Mouse (Mus musculus): Measurements from ENCODE around the gene Olfr543. TPM values are rescaled to one million over a fixed set of nuclear protein-coding genes. Genes with fewer than 3 reads are reported as not detected.
"Not testable (repeated sequence)": the region's sequence is repeated elsewhere in the genome, so short reads cannot be mapped to it uniquely, and the experiment has no call there.

Olfr543 gene
- total and polyA plus RNA-seq, 3 experiments = 0.27 TPM; not detected in 2

DNA sequence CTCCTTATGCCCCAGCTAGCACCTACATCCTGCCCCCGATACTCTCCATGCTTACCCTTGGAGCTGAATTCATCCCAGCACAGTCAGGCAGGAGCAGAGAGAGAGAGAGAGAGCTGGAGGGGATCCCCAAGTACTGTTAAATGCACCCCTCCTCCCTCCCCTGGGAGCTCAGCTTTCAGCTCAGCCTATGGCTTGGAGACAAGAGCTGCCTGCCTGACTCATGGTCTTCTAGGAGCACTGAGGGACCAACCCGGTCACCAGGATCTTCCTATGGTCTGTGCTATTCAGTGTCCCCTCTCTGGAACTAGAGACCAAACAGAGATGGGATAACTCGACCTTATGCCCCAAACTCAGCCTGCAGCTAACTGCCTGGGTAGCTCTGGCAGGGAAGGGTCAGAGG, 18.0 kb upstream of the Olfr543 start, which contains the start of gene Olfr545:
Gene Olfr545 (minus strand): TSS at position 101 of the 400 bp plus-strand sequence.
- H3K4me3 ChIP-seq (ENCODE audit: low read depth, low read length) = no peak within 1 kb of the TSS
- H3K4me1 ChIP-seq (ENCODE audit: insufficient read depth, low read depth, low read length) = no peaks in the 10 kb centered on the region
- H3K27me3 ChIP-seq (ENCODE audit: insufficient read depth, low read length) = peaks cover 33% of the 10 kb centered on the region
- TF ChIP-seq CTCF (IDR thresholded peaks at IDR 0.05; ENCODE audit: low read depth, low read length) (no peak), TAL1 (conservative IDR thresholded peaks at IDR 0.05; ENCODE audit: low read depth, low read length) (no peak)
- ATAC-seq (ENCODE audit: extremely low read depth, insufficient number of reproducible peaks, low FRiP score, poor library complexity, severe bottlenecking) (no peak), DNase-seq (ENCODE audit: low spot score) (no peak)
- no peaks in the 10 kb centered on the region for H3K36me3 ChIP-seq (replicated peaks)
- no peaks in the 10 kb centered on the region for H3K9me3 ChIP-seq (replicated peaks)

GRCm38 (mm10) chr7:102494416-102494815, 12.9 kb upstream of the Olfr543 start:
- ATAC-seq (ENCODE audit: extremely low read depth, insufficient number of reproducible peaks, low FRiP score, poor library complexity, severe bottlenecking); H3K9me3 ChIP-seq (replicated peaks): not testable (repeated sequence)
- peaks cover 14% of the 10 kb centered on the region for H3K27me3 ChIP-seq (ENCODE audit: insufficient read depth, low read length)

DNA sequence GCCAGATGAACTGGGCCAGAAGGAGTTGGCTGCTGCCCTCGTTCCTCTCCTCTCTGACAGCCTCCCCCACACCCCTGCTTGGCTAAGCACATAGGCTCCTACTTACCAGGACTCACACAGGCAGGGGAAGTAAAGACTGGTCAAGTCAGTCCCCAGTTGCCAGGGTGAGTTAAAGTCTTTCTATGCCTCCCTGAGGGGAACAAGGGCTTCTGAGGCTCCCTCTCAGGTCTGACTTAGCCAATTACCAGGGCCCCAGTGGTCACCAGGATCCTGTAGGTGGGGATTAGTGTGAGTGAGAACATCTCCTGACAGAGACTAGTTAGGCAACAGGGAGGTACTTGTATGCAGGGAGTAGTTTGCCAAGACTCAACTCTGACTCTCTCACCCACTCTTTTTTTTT, 6.7 kb upstream of the Olfr543 start, which contains the start of gene Olfr544:
Gene Olfr544 (minus strand): TSS at position 153 of the 400 bp plus-strand sequence.
- Histone ChIP-seq H3K4me1 (ENCODE audit: insufficient read depth, low read depth, low read length) (peaks cover 43% of the 10 kb centered on the region), H3K27me3 (ENCODE audit: insufficient read depth, low read length) (peaks cover 10% of the 10 kb centered on the region), H3K9me3 (replicated peaks) (no peaks in the 10 kb centered on the region), H3K4me3 (ENCODE audit: low read depth, low read length) (no peak within 1 kb of the TSS), H3K36me3 (replicated peaks) (no peaks in the 10 kb centered on the region)
- no peak for ATAC-seq (ENCODE audit: extremely low read depth, insufficient number of reproducible peaks, low FRiP score, poor library complexity, severe bottlenecking)
- no peak for DNase-seq (ENCODE audit: low spot score)
- no peak for TF ChIP-seq CTCF (IDR thresholded peaks at IDR 0.05; ENCODE audit: low read depth, low read length)
- no peak for TF ChIP-seq GATA2 (IDR thresholded peaks at IDR 0.05; ENCODE audit: borderline replicate concordance, low read depth, low read length)
- TF ChIP-seq GATA1 (IDR thresholded peaks at IDR 0.05; ENCODE audit: borderline replicate concordance, low read length) = no peak
- no peak for TF ChIP-seq TAL1 (conservative IDR thresholded peaks at IDR 0.05; ENCODE audit: low read depth, low read length)
- TF ChIP-seq POLR2AphosphoS5 (IDR thresholded peaks at IDR 0.05; ENCODE audit: insufficient replicate concordance, low read depth, low read length) = no peak

More at GRCm38 (mm10) chr7:102494416-102494815, 12.9 kb upstream of the Olfr543 start:
- H3K4me3 ChIP-seq (ENCODE audit: low read depth, low read length); H3K4me1 ChIP-seq (ENCODE audit: insufficient read depth, low read depth, low read length); H3K36me3 ChIP-seq (replicated peaks); DNase-seq (ENCODE audit: low spot score): not testable (repeated sequence)

DNA sequence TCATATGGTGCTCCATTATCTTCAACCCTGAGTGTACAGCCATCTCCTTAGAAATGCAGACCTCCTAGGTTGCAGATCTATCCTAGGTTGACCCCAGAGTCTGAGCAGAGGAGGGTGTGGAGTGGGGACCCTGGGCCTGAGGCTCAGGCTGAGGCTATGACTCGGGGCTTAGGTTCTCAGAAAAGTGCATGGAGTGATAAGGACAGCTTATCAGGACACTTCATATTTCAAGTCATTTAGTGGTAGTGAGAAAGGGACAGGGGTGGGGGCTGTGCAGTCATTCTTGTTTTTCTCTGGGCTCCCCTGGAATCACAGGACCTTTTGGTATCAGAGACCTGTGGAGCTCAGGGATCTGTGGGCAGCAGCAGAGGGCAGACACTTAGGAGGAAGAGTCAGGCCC, 4.6 kb upstream of the Olfr543 start:
- H3K4me3 ChIP-seq (ENCODE audit: low read depth, low read length) = no peak overlapping the region; the same call in 1 of the 2 replicates
- no peak for TF ChIP-seq CTCF (IDR thresholded peaks at IDR 0.05; ENCODE audit: low read depth, low read length)
- TF ChIP-seq TAL1 (conservative IDR thresholded peaks at IDR 0.05; ENCODE audit: low read depth, low read length) = no peak; the same call in 1 of the 2 replicates
- TF ChIP-seq POLR2AphosphoS5 (IDR thresholded peaks at IDR 0.05; ENCODE audit: insufficient replicate concordance, low read depth, low read length) = no peak
- no peak for TF ChIP-seq GATA1 (IDR thresholded peaks at IDR 0.05; ENCODE audit: borderline replicate concordance, low read length)
- no peak for TF ChIP-seq GATA2 (IDR thresholded peaks at IDR 0.05; ENCODE audit: borderline replicate concordance, low read depth, low read length)
- no peak for DNase-seq (ENCODE audit: low spot score)
- H3K9me3 ChIP-seq (replicated peaks) = no peaks in the 10 kb centered on the region
- peaks cover 46% of the 10 kb centered on the region for H3K4me1 ChIP-seq (ENCODE audit: insufficient read depth, low read depth, low read length)
- no peaks in the 10 kb centered on the region for H3K36me3 ChIP-seq (replicated peaks)
- ATAC-seq (ENCODE audit: extremely low read depth, insufficient number of reproducible peaks, low FRiP score, poor library complexity, severe bottlenecking) = peak; percentile 54
- H3K27me3 ChIP-seq (ENCODE audit: insufficient read depth, low read length) = peaks cover 14% of the 10 kb centered on the region

DNA sequence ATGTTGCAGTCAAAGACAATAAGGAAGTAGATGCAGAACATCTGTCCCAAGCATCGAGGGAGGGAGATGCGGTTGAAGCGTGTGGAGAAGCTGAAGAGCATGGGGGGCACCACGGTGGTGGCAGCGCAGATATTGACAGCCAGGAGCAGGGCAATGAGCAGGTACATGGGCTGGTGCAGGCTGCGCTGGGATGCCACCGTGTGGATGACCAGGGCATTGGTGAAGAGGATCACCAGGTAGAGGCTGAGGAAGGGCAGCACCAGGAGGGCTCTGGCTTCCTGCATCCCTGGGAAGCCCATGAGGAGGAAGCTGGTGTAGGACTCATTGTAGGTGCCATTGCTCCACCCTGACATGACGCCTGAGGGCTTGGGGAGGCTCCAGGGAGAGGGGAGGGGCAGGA, 3.3 kb upstream of the Olfr543 start:
- H3K9me3 ChIP-seq (replicated peaks); ATAC-seq (ENCODE audit: extremely low read depth, insufficient number of reproducible peaks, low FRiP score, poor library complexity, severe bottlenecking): not testable (repeated sequence)
- peaks cover 50% of the 10 kb centered on the region for H3K4me1 ChIP-seq (ENCODE audit: insufficient read depth, low read depth, low read length)

DNA sequence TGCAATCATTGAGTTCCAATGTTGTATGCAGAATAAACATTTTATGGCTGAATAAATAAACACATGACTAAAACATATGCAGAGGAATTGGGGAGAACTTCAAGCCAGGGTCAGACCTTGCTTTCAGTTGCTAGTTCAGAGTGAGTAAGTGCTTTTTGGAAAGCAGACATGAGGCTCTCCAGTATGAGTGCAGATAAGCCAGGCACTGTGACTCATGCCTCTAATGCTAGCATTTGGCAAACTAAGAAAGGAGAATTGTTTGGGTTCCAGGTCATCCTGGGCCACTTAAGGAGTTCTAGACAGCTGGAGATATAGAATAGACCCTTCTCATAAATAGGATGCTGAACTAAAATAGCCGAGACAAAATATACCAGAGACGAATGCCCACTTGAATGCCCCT, 2.2 kb upstream of the Olfr543 start:
- H3K4me3 ChIP-seq (ENCODE audit: low read depth, low read length) = no peak overlapping the region
- DNase-seq (ENCODE audit: low spot score) (no peak), ATAC-seq (ENCODE audit: extremely low read depth, insufficient number of reproducible peaks, low FRiP score, poor library complexity, severe bottlenecking) (no peak)
- H3K9me3 ChIP-seq (replicated peaks) = no peaks in the 10 kb centered on the region
- peaks cover 13% of the 10 kb centered on the region for H3K27me3 ChIP-seq (ENCODE audit: insufficient read depth, low read length)
- peaks cover 54% of the 10 kb centered on the region for H3K4me1 ChIP-seq (ENCODE audit: insufficient read depth, low read depth, low read length)
- no peak for TF ChIP-seq TAL1 (conservative IDR thresholded peaks at IDR 0.05; ENCODE audit: low read depth, low read length)
- no peak for TF ChIP-seq GATA2 (IDR thresholded peaks at IDR 0.05; ENCODE audit: borderline replicate concordance, low read depth, low read length)
- TF ChIP-seq POLR2AphosphoS5 (IDR thresholded peaks at IDR 0.05; ENCODE audit: insufficient replicate concordance, low read depth, low read length) = no peak
- no peak for TF ChIP-seq GATA1 (IDR thresholded peaks at IDR 0.05; ENCODE audit: borderline replicate concordance, low read length)
- TF ChIP-seq CTCF (IDR thresholded peaks at IDR 0.05; ENCODE audit: low read depth, low read length) = no peak
- no peaks in the 10 kb centered on the region for H3K36me3 ChIP-seq (replicated peaks)

More for the DNA sequence above, 3.3 kb upstream of the Olfr543 start:
- not testable (repeated sequence) for DNase-seq (ENCODE audit: low spot score); H3K36me3 ChIP-seq (replicated peaks); H3K4me3 ChIP-seq (ENCODE audit: low read depth, low read length)
- peaks cover 13% of the 10 kb centered on the region for H3K27me3 ChIP-seq (ENCODE audit: insufficient read depth, low read length)

GRCm38 (mm10) chr7:102480821-102481220, 658 bp downstream of the Olfr543 start:
- TF ChIP-seq GATA1 (IDR thresholded peaks at IDR 0.05; ENCODE audit: borderline replicate concordance, low read length) = no peak
- TF ChIP-seq POLR2AphosphoS5 (IDR thresholded peaks at IDR 0.05; ENCODE audit: insufficient replicate concordance, low read depth, low read length) = no peak
- no peak for TF ChIP-seq GATA2 (IDR thresholded peaks at IDR 0.05; ENCODE audit: borderline replicate concordance, low read depth, low read length)
- no peak for TF ChIP-seq TAL1 (conservative IDR thresholded peaks at IDR 0.05; ENCODE audit: low read depth, low read length)
- TF ChIP-seq CTCF (IDR thresholded peaks at IDR 0.05; ENCODE audit: low read depth, low read length) = no peak
- H3K4me1 ChIP-seq (ENCODE audit: insufficient read depth, low read depth, low read length) = peaks cover 35% of the 10 kb centered on the region
- no peak for DNase-seq (ENCODE audit: low spot score)

More at GRCm38 (mm10) chr7:102480821-102481220, 658 bp downstream of the Olfr543 start:
- H3K27me3 ChIP-seq (ENCODE audit: insufficient read depth, low read length) = peaks cover 13% of the 10 kb centered on the region
- no peaks in the 10 kb centered on the region for H3K9me3 ChIP-seq (replicated peaks)
- no peak for ATAC-seq (ENCODE audit: extremely low read depth, insufficient number of reproducible peaks, low FRiP score, poor library complexity, severe bottlenecking)
- H3K4me3 ChIP-seq (ENCODE audit: low read depth, low read length) = no peak overlapping the region
- H3K36me3 ChIP-seq (replicated peaks) = peaks cover 8% of the 10 kb centered on the region
